9 mouse cellular contexts compared by ENCODE assay signal in the genomic region with DNA sequence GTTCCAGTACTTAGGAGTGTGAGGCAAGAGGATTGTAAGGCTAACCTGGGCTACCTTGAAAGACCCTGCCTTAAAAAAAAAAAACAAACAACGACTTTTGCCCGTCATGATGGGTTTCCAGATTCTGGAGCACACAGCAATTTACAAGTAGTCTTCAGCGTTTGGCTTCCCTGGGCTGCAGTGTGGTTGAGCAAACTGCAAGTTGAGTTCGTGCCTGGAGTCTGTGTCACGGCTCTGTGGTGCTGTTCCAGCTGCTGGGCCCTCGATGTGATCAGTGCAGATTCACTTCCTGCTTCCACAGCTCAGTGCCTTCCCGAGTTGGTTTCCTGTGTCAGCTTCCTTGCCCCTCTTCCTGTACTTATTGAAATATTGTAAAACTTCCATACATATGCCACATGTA. TPM values are rescaled to one million over a fixed set of nuclear protein-coding genes. Genes with fewer than 3 reads are reported as not detected.
DNase-seq lines count a peak whose midpoint lies in the region; ATAC-seq and TF ChIP-seq lines count a peak whose summit lies in the region.
"Had no signal": no experiment of that assay in that cellular context is flagged by ENCODE, and none has a peak within 500 bp of the region (broad histone marks: within the 10 kb centered on the region; RNA-seq: fewer than 3 reads in every experiment).

No protein-coding gene starts in this region.

- H3K9me3 ChIP-seq in kidney, embryonic 16.5 days (ENCODE audit: low read length) = no peaks in the 10 kb centered on the region
- no peaks in the 10 kb centered on the region for H3K9me3 ChIP-seq in midbrain, embryonic 12.5 days

- peak overlapping the region; percentile 38; the same call in 1 of the 2 replicates for H3K9ac ChIP-seq in kidney, embryonic 16.5 days (replicated peaks; ENCODE audit: low read length)
- no peak overlapping the region for H3K9ac ChIP-seq in midbrain, embryonic 12.5 days (replicated peaks)
- H3K9ac ChIP-seq: liver, embryonic 14.5 days had no signal

- peaks cover 18% of the 10 kb centered on the region; the same call in 1 of the 2 replicates for H3K36me3 ChIP-seq in kidney, embryonic 16.5 days (ENCODE audit: insufficient read depth, low read length)
- peaks cover 34% of the 10 kb centered on the region for H3K36me3 ChIP-seq in midbrain, embryonic 12.5 days

- no peak for TF ChIP-seq CTCF in left cerebral cortex, adult 2 months (IDR thresholded peaks at IDR 0.05)

- H3K4me3 ChIP-seq in left cerebral cortex, adult 2 months = no peak overlapping the region
- 0 out of 2 replicates have a peak overlapping the region, but pooled peaks have one; percentile 0 for H3K4me3 ChIP-seq in kidney, embryonic 16.5 days (ENCODE audit: low read length)
- no peak overlapping the region for H3K4me3 ChIP-seq in midbrain, embryonic 12.5 days

- ATAC-seq in granulocyte monocyte progenitor cell, adult 5-6 weeks (replicated peaks; ENCODE audit: poor library complexity, severe bottlenecking) = peak; percentile 96
- peak; percentile 30; the same call in 1 of the 2 replicates for ATAC-seq in kidney, embryonic 16.5 days (ENCODE audit: low FRiP score, low TSS enrichment)
- ATAC-seq in midbrain, embryonic 12.5 days (ENCODE audit: low FRiP score, low read depth) = no peak
- no peak for ATAC-seq in erythroid progenitor cell, adult 5-6 weeks (replicated peaks; ENCODE audit: low FRiP score, poor library complexity, severe bottlenecking)

- no peaks in the 10 kb centered on the region for H3K27me3 ChIP-seq in kidney, embryonic 16.5 days (ENCODE audit: insufficient read depth, low read length)
- H3K27me3 ChIP-seq in midbrain, embryonic 12.5 days = no peaks in the 10 kb centered on the region

- WGBS in kidney, embryonic 16.5 days = 6% methylated on average over 7 of the region's 7 CpGs
- 73% methylated on average over 7 of the region's 7 CpGs for WGBS in midbrain, embryonic 12.5 days

- 0 out of 2 replicates have a peak overlapping the region, but pooled peaks have one; percentile 6 for H3K4me2 ChIP-seq in kidney, embryonic 16.5 days (replicated peaks; ENCODE audit: low read depth, low read length)
- no peak overlapping the region for H3K4me2 ChIP-seq in midbrain, embryonic 12.5 days (replicated peaks)

- peaks cover 64% of the 10 kb centered on the region for H3K4me1 ChIP-seq in kidney, embryonic 16.5 days (ENCODE audit: insufficient read depth, low read length)
- H3K4me1 ChIP-seq in midbrain, embryonic 12.5 days = no peaks in the 10 kb centered on the region

- DNase-seq in left cerebral cortex, adult 2 months (ENCODE audit: extremely low spot score in 1 of 2, low spot score in 2 of 2) = no peak
- no peak for DNase-seq in left cerebral cortex, postnatal 36 days (ENCODE audit: low spot score in 2 of 2)
- no peak for DNase-seq in right cerebral cortex, postnatal 14 days
- no peak for DNase-seq in natural killer cell, adult 2 months (ENCODE audit: low spot score in 2 of 2)

- intact Hi-C loops in left cerebral cortex, adult 2 months (cut with DNase I) = no loop called here
- intact Hi-C loops in left cerebral cortex, postnatal 36 days (cut with DNase I) = loop anchor here (5.0 kb wide), 1 partner anchor 54 kb away; a partner anchor contains a TSS

- H3K27ac ChIP-seq in left cerebral cortex, adult 2 months = peak overlapping the region; percentile 47
- H3K27ac ChIP-seq in kidney, embryonic 16.5 days (ENCODE audit: low read length) = peak overlapping the region; percentile 93
- 0 out of 2 replicates have a peak overlapping the region, but pooled peaks have one; percentile 43 for H3K27ac ChIP-seq in midbrain, embryonic 12.5 days (replicated peaks)
- H3K27ac ChIP-seq: liver, embryonic 14.5 days had no signal

RNA-seq across cellular contexts. Expression of a gene that starts 52.3 kb away (rescaled TPM):
- total RNA-seq in left cerebral cortex, adult 2 months (2021) = 10 to 100 TPM; 20.4 to 22.6 TPM
- 10 to 100 TPM; 21.9 to 23.4 TPM for total RNA-seq in left cerebral cortex, postnatal 36 days (2021)
- 7.9 and 15.7 TPM in 2 replicates for total RNA-seq in granulocyte monocyte progenitor cell, adult 5-6 weeks (2014; fragmentation: Nextera tagmentation)
- 7.5 and 9.8 TPM in 2 replicates for total RNA-seq in granulocyte monocyte progenitor cell, adult 5-6 weeks (2017)
- 26.2 and 30.0 TPM in 2 replicates for polyA plus RNA-seq in kidney, embryonic 16.5 days (2015; fragmentation: Nextera tagmentation; extraction: Ambion mirVana)
- polyA plus RNA-seq in midbrain, embryonic 12.5 days (2016; fragmentation: Nextera tagmentation; extraction: Ambion mirVana) = 29.6 and 35.2 TPM in 2 replicates
- total RNA-seq in erythroid progenitor cell, adult 5-6 weeks (2015; ENCODE audit: low replicate concordance) = 5.4 and 5.9 TPM in 2 replicates
- 3.3 and 10.8 TPM in 2 replicates for total RNA-seq in erythroid progenitor cell, adult 5-6 weeks (2017; ENCODE audit: low replicate concordance)

RNA-seq across cellular contexts. Expression of a gene that starts 56.1 kb away (rescaled TPM):
- total RNA-seq in left cerebral cortex, adult 2 months (2021) = 10 to 100 TPM; 61.2 to 63.7 TPM
- total RNA-seq in left cerebral cortex, postnatal 36 days (2021) = 10 to 100 TPM; 59.1 to 63.6 TPM
- total RNA-seq in granulocyte monocyte progenitor cell, adult 5-6 weeks (2014; fragmentation: Nextera tagmentation) = 5.2 and 18.1 TPM in 2 replicates
- total RNA-seq in granulocyte monocyte progenitor cell, adult 5-6 weeks (2017) = 8.6 and 9.0 TPM in 2 replicates
- polyA plus RNA-seq in kidney, embryonic 16.5 days (2015; fragmentation: Nextera tagmentation; extraction: Ambion mirVana) = 136 and 142 TPM in 2 replicates
- 104 and 111 TPM in 2 replicates for polyA plus RNA-seq in midbrain, embryonic 12.5 days (2016; fragmentation: Nextera tagmentation; extraction: Ambion mirVana)
- 15.5 and 17.2 TPM in 2 replicates for total RNA-seq in erythroid progenitor cell, adult 5-6 weeks (2015; ENCODE audit: low replicate concordance)
- total RNA-seq in erythroid progenitor cell, adult 5-6 weeks (2017; ENCODE audit: low replicate concordance) = 6.7 and 15.0 TPM in 2 replicates

Comparison
In these comparisons a context has a peak if more than half of its experiments do, and no peak if none do; other contexts are left out.
1. H3K27ac ChIP-seq: peak in every context shown above with its lines; median percentile 93 in kidney, embryonic 16.5 days; 47 in left cerebral cortex, adult 2 months; 43 in midbrain, embryonic 12.5 days.
2. ATAC-seq: peak in granulocyte monocyte progenitor cell, adult 5-6 weeks (single experiment) and kidney, embryonic 16.5 days (single experiment); none in midbrain, embryonic 12.5 days (single experiment) and erythroid progenitor cell, adult 5-6 weeks (single experiment).